Mouse (Mus musculus) neural tube, embryonic 15.5 days (tissue): ENCODE data around the gene Ctnna3. TPM values are rescaled to one million over a fixed set of nuclear protein-coding genes. Genes with fewer than 3 reads are reported as not detected.

Source experiments
- ATAC-seq: fragments of 200-750 bp; cut with Nextera tagmentation; 2 replicates; pipeline ENCODE4 v1.8.0; 2017; ENCODE audit warnings: mild to moderate bottlenecking, moderate TSS enrichment, moderate library complexity; ENCODE audit not compliant: low FRiP score
- H3K27ac ChIP-seq: fragments of 300-500 bp; sonication (generic); replicated peaks from 2 replicates; pipeline ENCODE4 v1.5.1; 2015; ENCODE audit warnings: mild to moderate bottlenecking, inconsistent platforms
- H3K27me3 ChIP-seq: fragments of 300-500 bp; sonication (generic); replicated peaks from 2 replicates; pipeline ENCODE4 v1.6.1; 2015; ENCODE audit warnings: inconsistent platforms
- H3K36me3 ChIP-seq: fragments of 300-500 bp; sonication (generic); 2 replicates; pipeline ENCODE4 v1.6.1; 2015; ENCODE audit warnings: inconsistent platforms
- H3K4me1 ChIP-seq: fragments of 300-500 bp; sonication (generic); 2 replicates; pipeline ENCODE4 v1.6.1; 2015; ENCODE audit warnings: inconsistent platforms
- H3K4me2 ChIP-seq: fragments of 300-500 bp; sonication (generic); 2 replicates; pipeline ENCODE4 v1.6.1; 2015; ENCODE audit warnings: inconsistent platforms, mild to moderate bottlenecking, moderate library complexity
- H3K4me3 ChIP-seq: fragments of 300-500 bp; sonication (generic); replicated peaks from 2 replicates; pipeline ENCODE4 v1.5.1; 2015; ENCODE audit warnings: mild to moderate bottlenecking, inconsistent platforms
- H3K9ac ChIP-seq: fragments of 300-500 bp; sonication (generic); replicated peaks from 2 replicates; pipeline ENCODE4 v1.6.1; 2015; ENCODE audit warnings: mild to moderate bottlenecking, inconsistent platforms
- H3K9me3 ChIP-seq: fragments of 300-500 bp; sonication (generic); replicated peaks from 2 replicates; pipeline ENCODE4 v1.6.1; 2016; ENCODE audit warnings: inconsistent platforms
- WGBS: fragments of 180-500 bp; shearing (Covaris S2); methylation state at CpG from one replicate; pipeline ENCODE4 v1.1.7; 2015; ENCODE audit warnings: mixed read lengths; 5-methylcytosine and 5-hydroxymethylcytosine counted together
- polyA plus RNA-seq: library from polyadenylated mRNA; unstranded; fragments of >200 nt; fragmentation: Nextera tagmentation; extraction: Ambion mirVana; gene quantifications from 2 replicates; pipeline ENCODE4 v1.2.1, GENCODE M21; 2015

The Ctnna3 gene
- polyA plus RNA-seq, 1 experiment from 2014 or later = 9.5 TPM

GRCm38 (mm10) chr10:63457292-63458128 is 27.6 kb downstream of the Ctnna3 start:
- Histone ChIP-seq H3K36me3 (no peaks in the 10 kb centered on the region), H3K9me3 (no peaks in the 10 kb centered on the region), H3K4me2 (peak overlapping the region; percentile 15), H3K9ac (no peak overlapping the region), H3K27me3 (no peaks in the 10 kb centered on the region), H3K4me3 (0 out of 2 replicates have a peak overlapping the region, but pooled peaks have one; percentile 0), H3K4me1 (peaks cover 8% of the 10 kb centered on the region), H3K27ac (peak overlapping the region; percentile 46)
- WGBS = 62% methylated on average over 17 of the region's 17 CpGs
- no peak for ATAC-seq

- Histone ChIP-seq H3K4me3 (no peak overlapping the region), H3K27ac (peak overlapping the region; percentile 42; the same call in 1 of the 2 replicates), H3K4me2 (0 out of 2 replicates have a peak overlapping the region, but pooled peaks have one; percentile 1), H3K9ac (no peak overlapping the region), H3K27me3 (no peaks in the 10 kb centered on the region), H3K4me1 (no peaks in the 10 kb centered on the region), H3K9me3 (no peaks in the 10 kb centered on the region), H3K36me3 (no peaks in the 10 kb centered on the region)
- ATAC-seq = peak; percentile 72
- WGBS = 28% methylated on average over 5 of the region's 5 CpGs
These were observed 31.0 kb downstream of the Ctnna3 start for GRCm38 (mm10) chr10:63460935-63461334.

GRCm38 (mm10) chr10:63472473-63472872 is 42.6 kb downstream of the Ctnna3 start:
- 17% methylated on average over 6 of the region's 6 CpGs for WGBS
- no peak overlapping the region for H3K9ac ChIP-seq

DNA sequence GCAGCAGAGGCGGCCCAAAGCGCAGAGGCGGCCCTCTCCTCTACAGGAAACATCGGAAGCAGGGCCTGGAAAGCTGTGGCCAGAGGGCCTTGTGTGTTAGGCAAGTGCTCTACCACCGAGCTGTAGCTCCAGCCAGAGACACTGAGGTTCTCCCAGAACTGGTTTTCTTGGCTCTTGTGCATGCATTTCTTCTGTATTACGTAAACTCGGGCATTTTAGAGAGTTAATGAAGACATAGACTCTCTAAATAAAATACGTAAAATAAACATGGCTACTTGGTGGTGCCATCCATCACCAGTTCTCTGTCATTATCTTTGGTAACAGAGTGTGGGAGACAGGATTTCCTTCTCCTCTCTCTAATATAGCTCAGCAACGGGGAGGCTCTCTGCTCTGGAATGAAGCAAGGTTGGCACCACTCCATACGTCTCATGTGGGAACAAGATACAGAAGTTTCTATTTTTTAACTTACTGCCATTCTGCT is 46.3 kb downstream of the Ctnna3 start:
- no peak; the same call in 1 of the 2 replicates for ATAC-seq
- Histone ChIP-seq H3K4me2 (no peak overlapping the region), H3K27me3 (no peaks in the 10 kb centered on the region), H3K4me3 (no peak overlapping the region), H3K9ac (no peak overlapping the region), H3K4me1 (no peaks in the 10 kb centered on the region), H3K9me3 (no peaks in the 10 kb centered on the region), H3K36me3 (no peaks in the 10 kb centered on the region), H3K27ac (peak overlapping the region; percentile 60)
- 70% methylated on average over 10 of the region's 10 CpGs for WGBS

More at GRCm38 (mm10) chr10:63472473-63472872, 42.6 kb downstream of the Ctnna3 start:
- H3K36me3 ChIP-seq = no peaks in the 10 kb centered on the region
- H3K27ac ChIP-seq = no peak overlapping the region; the same call in 1 of the 2 replicates
- ATAC-seq = peak; percentile 75
- H3K27me3 ChIP-seq = no peaks in the 10 kb centered on the region
- no peak overlapping the region for H3K4me2 ChIP-seq
- no peaks in the 10 kb centered on the region for H3K4me1 ChIP-seq
- H3K4me3 ChIP-seq = no peak overlapping the region
- no peaks in the 10 kb centered on the region for H3K9me3 ChIP-seq

- 37% methylated on average over 2 of the region's 2 CpGs for WGBS
- H3K27ac ChIP-seq = no peak overlapping the region
- no peaks in the 10 kb centered on the region for H3K9me3 ChIP-seq
- H3K36me3 ChIP-seq = no peaks in the 10 kb centered on the region
- H3K4me1 ChIP-seq = no peaks in the 10 kb centered on the region
- H3K4me3 ChIP-seq = no peak overlapping the region
- no peak overlapping the region for H3K4me2 ChIP-seq
- H3K27me3 ChIP-seq = no peaks in the 10 kb centered on the region
- H3K9ac ChIP-seq = no peak overlapping the region
- no peak for ATAC-seq
These were observed 49.0 kb downstream of the Ctnna3 start for GRCm38 (mm10) chr10:63478946-63479345.

GRCm38 (mm10) chr10:63480066-63480465 is 50.2 kb downstream of the Ctnna3 start:
- Histone ChIP-seq H3K9me3 (no peaks in the 10 kb centered on the region), H3K4me3 (no peak overlapping the region), H3K36me3 (no peaks in the 10 kb centered on the region), H3K27me3 (no peaks in the 10 kb centered on the region), H3K9ac (no peak overlapping the region), H3K4me1 (no peaks in the 10 kb centered on the region), H3K27ac (no peak overlapping the region), H3K4me2 (no peak overlapping the region)
- no peak for ATAC-seq
- WGBS = 75% methylated on average over 5 of the region's 5 CpGs

GRCm38 (mm10) chr10:63488346-63488745 is 58.4 kb downstream of the Ctnna3 start:
- H3K27me3 ChIP-seq = no peaks in the 10 kb centered on the region
- no peak overlapping the region for H3K9ac ChIP-seq
- H3K9me3 ChIP-seq = no peaks in the 10 kb centered on the region
- H3K4me3 ChIP-seq = no peak overlapping the region
- 94% methylated on average over 7 of the region's 7 CpGs for WGBS
- H3K4me2 ChIP-seq = no peak overlapping the region
- no peaks in the 10 kb centered on the region for H3K36me3 ChIP-seq
- no peak overlapping the region for H3K27ac ChIP-seq
- no peak for ATAC-seq
- H3K4me1 ChIP-seq = no peaks in the 10 kb centered on the region

DNA sequence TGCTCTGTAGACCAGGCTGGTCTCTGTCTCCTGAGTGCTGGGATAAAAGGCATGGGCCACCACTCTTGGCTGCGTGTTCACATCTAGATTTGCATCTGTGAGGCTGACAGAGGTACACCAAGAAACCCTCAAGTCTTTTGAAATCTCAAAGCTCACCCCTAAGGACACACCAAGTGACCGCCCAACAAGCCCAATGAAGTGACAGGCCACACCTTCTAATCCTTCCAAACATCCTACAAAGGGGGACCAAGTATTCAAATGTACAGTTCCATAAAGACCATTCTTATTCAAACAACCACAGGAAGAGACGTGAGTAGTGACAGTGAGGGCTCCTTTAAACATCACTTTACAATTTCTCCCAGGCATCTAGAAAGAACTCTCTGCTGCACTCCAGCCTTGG is 94.1 kb downstream of the Ctnna3 start:
- Histone ChIP-seq H3K4me2 (no peak overlapping the region), H3K4me3 (no peak overlapping the region), H3K9ac (no peak overlapping the region), H3K9me3 (0 out of 2 replicates have a peak, but pooled peaks cover 3% of the 10 kb centered on the region), H3K27me3 (no peaks in the 10 kb centered on the region), H3K36me3 (no peaks in the 10 kb centered on the region), H3K27ac (no peak overlapping the region), H3K4me1 (no peaks in the 10 kb centered on the region)
- WGBS = 84% methylated on average over 3 of the region's 3 CpGs
- ATAC-seq = no peak

- 0 out of 2 replicates have a peak, but pooled peaks cover 3% of the 10 kb centered on the region for H3K9me3 ChIP-seq
- H3K4me1 ChIP-seq = no peaks in the 10 kb centered on the region
- WGBS = 88% methylated on average over 4 of the region's 4 CpGs
- H3K9ac ChIP-seq = no peak overlapping the region
- no peaks in the 10 kb centered on the region for H3K36me3 ChIP-seq
- H3K27me3 ChIP-seq = no peaks in the 10 kb centered on the region
- no peak overlapping the region for H3K4me3 ChIP-seq
- H3K27ac ChIP-seq = no peak overlapping the region
- no peak for ATAC-seq
- no peak overlapping the region for H3K4me2 ChIP-seq
These were observed 96.1 kb downstream of the Ctnna3 start for GRCm38 (mm10) chr10:63526027-63526426.

DNA sequence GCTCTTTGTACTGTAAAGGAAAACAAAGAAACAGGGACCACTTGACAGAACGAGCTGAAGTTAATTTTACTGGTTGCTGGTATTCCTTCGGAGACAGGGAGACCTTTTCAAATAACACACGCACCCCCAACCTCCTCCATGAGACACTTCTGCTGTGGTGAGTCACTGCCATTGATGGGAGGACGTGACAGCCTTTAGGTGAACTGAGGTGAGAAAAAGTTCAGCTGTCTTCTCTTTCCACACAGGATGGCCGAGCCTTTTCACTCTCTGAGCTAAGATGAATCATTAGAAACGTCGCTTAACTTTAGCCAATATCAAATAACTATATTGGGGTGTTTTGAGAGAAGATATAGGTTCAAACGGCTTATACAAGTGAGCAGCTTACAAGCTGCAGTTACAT is 102.5 kb downstream of the Ctnna3 start:
- no peaks in the 10 kb centered on the region for H3K27me3 ChIP-seq
- H3K36me3 ChIP-seq = no peaks in the 10 kb centered on the region
- no peak overlapping the region for H3K9ac ChIP-seq
- no peaks in the 10 kb centered on the region for H3K4me1 ChIP-seq
- no peak overlapping the region for H3K4me3 ChIP-seq
- no peak for ATAC-seq
- no peak overlapping the region for H3K4me2 ChIP-seq
- 75% methylated on average over 8 of the region's 8 CpGs for WGBS
- H3K9me3 ChIP-seq = no peaks in the 10 kb centered on the region
- no peak overlapping the region for H3K27ac ChIP-seq

GRCm38 (mm10) chr10:63541754-63542153 is 111.9 kb downstream of the Ctnna3 start:
- H3K9me3 ChIP-seq = no peaks in the 10 kb centered on the region
- ATAC-seq = no peak
- H3K4me3 ChIP-seq = no peak overlapping the region
- H3K4me1 ChIP-seq = peaks cover 7% of the 10 kb centered on the region
- no peak overlapping the region for H3K4me2 ChIP-seq
- H3K27ac ChIP-seq = no peak overlapping the region
- no peaks in the 10 kb centered on the region for H3K27me3 ChIP-seq
- no peak overlapping the region for H3K9ac ChIP-seq
- WGBS = 12% methylated on average over 5 of the region's 5 CpGs
- H3K36me3 ChIP-seq = no peaks in the 10 kb centered on the region

- Histone ChIP-seq H3K27me3 (no peaks in the 10 kb centered on the region), H3K9ac (no peak overlapping the region), H3K9me3 (no peaks in the 10 kb centered on the region), H3K27ac (no peak overlapping the region), H3K4me1 (peaks cover 7% of the 10 kb centered on the region), H3K36me3 (no peaks in the 10 kb centered on the region), H3K4me3 (no peak overlapping the region), H3K4me2 (no peak overlapping the region)
- 39% methylated on average over 6 of the region's 6 CpGs for WGBS
- ATAC-seq = no peak
These were observed 112.6 kb downstream of the Ctnna3 start for GRCm38 (mm10) chr10:63542493-63542892.
